Mouse (Mus musculus): ENCODE data around the gene Papss1.

- TF ChIP-seq GATA1 (IDR thresholded peaks at IDR 0.05; ENCODE audit: low read length) (no peak), TAL1 (IDR thresholded peaks at IDR 0.05; ENCODE audit: low read length) (no peak)
Measured at GRCm38 (mm10) chr3:131541244-131541942, 23.2 kb upstream of the Papss1 start.
